Mouse (Mus musculus) heart, postnatal 10 days (tissue): ENCODE results near the gene Angptl4. TPM values are rescaled to one million over a fixed set of nuclear protein-coding genes. Genes with fewer than 3 reads are reported as not detected.

ENCODE experiments used
- total RNA-seq, 2 experiments: library from RNA; stranded (reverse); gene quantifications; 2 replicates each; pipeline ENCODE4 v1.2.3; 2021

The Angptl4 gene
- total RNA-seq, 2 experiments from 2014 or later, result 34.9 to 119 TPM

Other genes with a start within 250 kb of the Angptl4 start
- 1 to 10 TPM; 1.3 to 2.2 TPM for gene Myo1f, start 226.1 kb downstream of the Angptl4 start, total RNA-seq
- gene Zfp414, start 152.7 kb downstream of the Angptl4 start, total RNA-seq, result 10 to 100 TPM; 18.9 to 19.8 TPM
- gene Pram1, start 143.8 kb downstream of the Angptl4 start, total RNA-seq, result under 1 TPM in 1 of 2 experiments, not detected in 1; 0.47 TPM
- gene Hnrnpm, start 95.0 kb downstream of the Angptl4 start, total RNA-seq, result 100 to 1,000 TPM; 127 to 144 TPM
- 100 to 1,000 TPM; 120 to 121 TPM for gene March2, start 63.2 kb downstream of the Angptl4 start, total RNA-seq
- 100 to 1,000 TPM; 343 to 349 TPM for gene Rab11b, start 21.3 kb downstream of the Angptl4 start, total RNA-seq
- 10 to 100 TPM; 78.7 to 84.2 TPM for gene Kank3, start 28.7 kb upstream of the Angptl4 start, total RNA-seq
- 1,000 to 10,000 TPM; 1,002 to 1,034 TPM for gene Rps28, start 42.7 kb upstream of the Angptl4 start, total RNA-seq
- 100 to 1,000 TPM; 499 to 513 TPM for gene Ndufa7, start 42.7 kb upstream of the Angptl4 start, total RNA-seq
- 10 to 100 TPM; 19.7 to 22.9 TPM for gene Cd320, start 61.3 kb upstream of the Angptl4 start, total RNA-seq
- not detected for gene Gm7029, start 92.0 kb upstream of the Angptl4 start, total RNA-seq
- 10 to 100 TPM; 12.6 to 13.8 TPM for gene Kifc1, start 108.8 kb upstream of the Angptl4 start, total RNA-seq
- not detected for gene Platr17, start 123.3 kb upstream of the Angptl4 start, total RNA-seq
- 10 to 100 TPM; 16.9 to 18.3 TPM for gene Daxx, start 127.6 kb upstream of the Angptl4 start, total RNA-seq
- gene Tapbp, start 134.1 kb upstream of the Angptl4 start, total RNA-seq, result 10 to 100 TPM; 85.4 to 98.6 TPM
- gene Zbtb22, start 134.1 kb upstream of the Angptl4 start, total RNA-seq, result 10 to 100 TPM; 29.4 to 33.0 TPM
- 10 to 100 TPM; 54.8 to 57.9 TPM for gene Rgl2, start 147.7 kb upstream of the Angptl4 start, total RNA-seq
- 10 to 100 TPM; 70.8 to 78.9 TPM for gene Pfdn6, start 158.5 kb upstream of the Angptl4 start, total RNA-seq
- gene Wdr46, start 158.8 kb upstream of the Angptl4 start, total RNA-seq, result 10 to 100 TPM; 12.4 to 12.6 TPM
- gene B3galt4, start 169.7 kb upstream of the Angptl4 start, total RNA-seq, result 1 to 10 TPM; 2.7 to 3.7 TPM
- 10 to 100 TPM; 36.3 to 36.8 TPM for gene Vps52, start 174.0 kb upstream of the Angptl4 start, total RNA-seq
- 100 to 1,000 TPM; 566 to 572 TPM for gene Rps18, start 174.2 kb upstream of the Angptl4 start, total RNA-seq
- gene H2-K1, start 218.5 kb upstream of the Angptl4 start, total RNA-seq, result 10 to 100 TPM; 54.8 to 56.2 TPM
- gene Ring1, start 242.8 kb upstream of the Angptl4 start, total RNA-seq, result 10 to 100 TPM; 16.5 to 17.6 TPM
- 10 to 100 TPM; 80.8 to 88.1 TPM for gene H2-Ke6, start 246.2 kb upstream of the Angptl4 start, total RNA-seq
- 10 to 100 TPM; 81.7 to 84.4 TPM for gene Slc39a7, start 249.9 kb upstream of the Angptl4 start, total RNA-seq
- gene Rxrb, start 250.0 kb upstream of the Angptl4 start, total RNA-seq, result 10 to 100 TPM; 45.4 to 46.7 TPM